Comparison of ENCODE assay signal across 27 mouse cellular contexts in the genomic region with DNA sequence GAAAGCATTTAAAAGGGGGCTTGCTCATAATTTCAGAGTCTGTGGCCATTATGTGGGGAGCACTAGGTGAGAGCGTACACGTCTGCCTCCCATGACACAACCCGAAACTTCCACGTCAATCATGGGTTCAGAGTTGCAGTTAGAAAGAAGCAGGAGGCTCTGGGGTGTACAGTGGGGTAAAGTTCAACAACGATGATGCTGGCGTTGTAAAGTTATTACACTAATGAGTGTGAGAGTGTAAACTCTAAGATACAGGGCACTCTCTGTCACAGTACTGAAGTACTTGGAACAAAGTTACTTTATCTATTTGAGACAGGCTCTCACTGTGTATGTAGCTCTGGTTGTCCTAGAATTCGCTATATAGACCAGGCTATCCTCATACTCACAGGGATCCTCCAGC.
"Had no signal": no experiment of that assay in that cellular context is flagged by ENCODE, and none has a peak within 500 bp of the region (broad histone marks: within the 10 kb centered on the region; RNA-seq: fewer than 3 reads in every experiment).

No protein-coding gene starts in this region.

- H3K4me2 ChIP-seq: heart, embryonic 12.5 days; hindbrain, embryonic 12.5 days; hindbrain, embryonic 14.5 days; kidney, embryonic 15.5 days; limb, embryonic 13.5 days; limb, embryonic 15.5 days; liver, embryonic 12.5 days had no signal

- H3K27me3 ChIP-seq: heart, embryonic 12.5 days; hindbrain, embryonic 12.5 days; kidney, embryonic 15.5 days; limb, embryonic 15.5 days had no signal

- H3K36me3 ChIP-seq: heart, embryonic 10.5 days; heart, embryonic 12.5 days; hindbrain, embryonic 10.5 days; hindbrain, embryonic 12.5 days; kidney, embryonic 15.5 days; limb, embryonic 13.5 days; limb, embryonic 15.5 days; liver, embryonic 12.5 days had no signal

- H3K27ac ChIP-seq: gastrocnemius, adult 2 months; heart, embryonic 10.5 days; hindbrain, embryonic 10.5 days; hindbrain, embryonic 12.5 days; hindbrain, embryonic 14.5 days; kidney, embryonic 15.5 days; kidney, postnatal 0 days; limb, embryonic 13.5 days; limb, embryonic 15.5 days; liver, embryonic 12.5 days; liver, embryonic 14.5 days had no signal

- DNase-seq: gastrocnemius, adult 2 months; gastrocnemius, postnatal 10 days; gastrocnemius, postnatal 25 days; heart, adult 18-20 months; heart, postnatal 10 days; heart, postnatal 4 days; kidney, adult 11 months; kidney, adult 2 months; kidney, adult 9 months; kidney, postnatal 14 days; kidney, postnatal 36 days; layer of hippocampus, adult 9-11 months; layer of hippocampus, postnatal 36 days; left cerebral cortex, postnatal 4 days had no signal

- H3K9me3 ChIP-seq: heart, embryonic 10.5 days; heart, embryonic 12.5 days; hindbrain, embryonic 10.5 days; hindbrain, embryonic 12.5 days; kidney, embryonic 15.5 days; limb, embryonic 13.5 days; limb, embryonic 15.5 days; liver, embryonic 12.5 days had no signal

- ATAC-seq: hindbrain, embryonic 16.5 days; inflammation-experienced regulatory T-cells, adult 6 months; liver, embryonic 12.5 days had no signal

- H3K4me3 ChIP-seq: gastrocnemius, adult 2 months; heart, embryonic 10.5 days; heart, embryonic 12.5 days; hindbrain, embryonic 10.5 days; hindbrain, embryonic 12.5 days; kidney, embryonic 15.5 days; limb, embryonic 13.5 days; limb, embryonic 15.5 days; liver, embryonic 12.5 days had no signal

- H3K9ac ChIP-seq: heart, embryonic 12.5 days; hindbrain, embryonic 12.5 days; hindbrain, embryonic 14.5 days; kidney, embryonic 15.5 days; limb, embryonic 13.5 days; limb, embryonic 15.5 days; liver, embryonic 12.5 days; liver, embryonic 14.5 days had no signal

- H3K4me1 ChIP-seq: hindbrain, embryonic 10.5 days; hindbrain, embryonic 12.5 days; kidney, embryonic 15.5 days; limb, embryonic 15.5 days; liver, embryonic 12.5 days had no signal
